Mouse (Mus musculus) bone marrow macrophage, adult 2 months (primary cell): ENCODE results near the gene Xpo6. TPM values are rescaled to one million over a fixed set of nuclear protein-coding genes. Genes with fewer than 3 reads are reported as not detected.

Experiments
- H3K27ac ChIP-seq: 2 replicates; pipeline ENCODE4 v1.5.1; 2012; ENCODE audit warnings: low read depth, low read length; ENCODE audit not compliant: insufficient read depth
- H3K4me1 ChIP-seq: 2 replicates; pipeline ENCODE4 v1.6.1; 2012; ENCODE audit warnings: low read length; ENCODE audit not compliant: control insufficient read depth, insufficient read depth
- H3K4me3 ChIP-seq: 2 replicates; pipeline ENCODE4 v1.5.1; 2012; ENCODE audit warnings: mild to moderate bottlenecking, low read length, moderate library complexity; ENCODE audit not compliant: insufficient read depth
- CTCF ChIP-seq: IDR thresholded peaks from 2 replicates; pipeline ENCODE4 v1.5.1; 2012; ENCODE audit warnings: low read depth, mild to moderate bottlenecking, low read length, moderate library complexity
- POLR2A ChIP-seq: IDR thresholded peaks from 2 replicates; pipeline ENCODE4 v1.6.1; 2012; ENCODE audit warnings: mild to moderate bottlenecking, low read depth, low read length, borderline replicate concordance
- polyA plus RNA-seq: library from polyadenylated mRNA; stranded (reverse); fragments of >200 nt; gene quantifications from 2 replicates; pipeline ENCODE4 v1.2.4, GENCODE M21; 2012; ENCODE audit not compliant: missing spikeins, insufficient read depth, insufficient read length

Gene Xpo6
- polyA plus RNA-seq, 1 experiment = 64.2 TPM

DNA sequence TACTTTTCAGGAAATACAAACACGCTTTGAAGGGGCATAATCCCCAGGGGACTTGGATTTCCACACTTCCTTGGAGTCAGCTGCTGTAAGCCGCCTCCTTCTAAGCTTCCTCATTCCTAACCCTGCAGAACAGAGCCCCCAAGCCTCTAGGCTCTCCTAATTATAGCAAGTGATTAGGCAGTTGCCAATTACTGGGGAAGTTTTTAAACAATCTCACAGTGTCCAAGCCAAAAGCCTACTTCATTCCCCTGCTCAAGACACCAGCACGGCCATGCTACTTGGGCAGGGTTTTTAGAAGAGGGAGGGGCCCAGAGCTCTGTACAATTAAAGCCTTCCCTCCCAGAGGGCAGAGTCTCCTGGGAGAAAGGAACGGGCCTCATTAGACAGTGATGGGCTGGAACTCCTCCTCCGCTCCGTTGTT is 114.0 kb downstream of the Xpo6 start:
- Histone ChIP-seq H3K4me1 (peaks cover 18% of the 10 kb centered on the region), H3K27ac (peak overlapping the region; percentile 81), H3K4me3 (peak overlapping the region; percentile 41; the same call in 1 of the 2 replicates)
- TF ChIP-seq POLR2A (no peak), CTCF (no peak)

GRCm38 (mm10) chr7:126085154-126085553 is 115.1 kb downstream of the Xpo6 start:
- peaks cover 18% of the 10 kb centered on the region for H3K4me1 ChIP-seq
- TF ChIP-seq CTCF (no peak), POLR2A (no peak)
- H3K4me3 ChIP-seq = no peak overlapping the region
- H3K27ac ChIP-seq = no peak overlapping the region

- no peak overlapping the region for H3K27ac ChIP-seq
- H3K4me3 ChIP-seq = no peak overlapping the region
- peaks cover 18% of the 10 kb centered on the region for H3K4me1 ChIP-seq
- TF ChIP-seq CTCF = no peak
- no peak for TF ChIP-seq POLR2A
These were observed 116.3 kb downstream of the Xpo6 start for GRCm38 (mm10) chr7:126083980-126084348.

DNA sequence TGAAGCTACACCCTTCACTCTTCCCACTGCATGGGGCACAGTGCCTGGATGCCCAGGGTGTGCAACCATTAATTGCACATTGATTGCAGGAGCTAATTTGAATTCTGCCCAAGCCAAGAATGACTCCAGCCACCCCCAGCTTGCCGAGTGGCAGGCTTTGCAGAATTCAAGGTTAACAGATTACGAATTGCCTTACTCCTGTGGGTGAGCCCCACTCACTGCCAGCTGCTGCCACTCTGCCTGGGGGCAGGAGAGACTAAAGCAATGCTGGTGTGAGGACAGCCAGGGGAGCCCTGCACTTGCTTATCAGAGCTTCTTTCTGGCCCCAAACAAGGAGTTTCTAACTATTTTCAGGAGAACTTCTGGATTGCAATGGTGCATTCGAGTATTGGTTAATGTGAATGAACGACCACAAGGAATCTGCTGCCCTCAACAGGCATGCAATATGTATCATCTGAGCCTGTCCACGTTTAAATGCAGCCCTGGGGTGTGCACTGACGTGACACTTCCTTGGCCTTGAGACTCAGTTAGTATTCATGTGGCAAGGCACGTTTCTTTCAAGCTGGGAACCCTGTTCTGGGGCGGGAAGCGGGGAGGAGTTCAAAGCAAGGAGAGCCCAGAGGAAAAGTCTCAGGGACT is 116.8 kb downstream of the Xpo6 start:
- H3K4me1 ChIP-seq = peaks cover 18% of the 10 kb centered on the region
- TF ChIP-seq POLR2A = no peak
- no peak overlapping the region for H3K4me3 ChIP-seq
- no peak overlapping the region for H3K27ac ChIP-seq

- peak within 1 kb of the TSS; percentile 43 for H3K4me3 ChIP-seq
- no peak for TF ChIP-seq POLR2A
- no peak for TF ChIP-seq CTCF
- peaks cover 16% of the 10 kb centered on the region for H3K4me1 ChIP-seq
- H3K27ac ChIP-seq = no peak within 1 kb of the TSS
These were observed 118.0 kb downstream of the Xpo6 start, which contains the start of gene Gsg1l for GRCm38 (mm10) chr7:126082286-126082741. Gsg1l (minus strand) TSS chr7:126082411.

GRCm38 (mm10) chr7:126081727-126082285 is 118.5 kb downstream of the Xpo6 start:
- no peak overlapping the region for H3K27ac ChIP-seq
- peak overlapping the region; percentile 43 for H3K4me3 ChIP-seq
- TF ChIP-seq CTCF (no peak), POLR2A (no peak)
- H3K4me1 ChIP-seq = peaks cover 11% of the 10 kb centered on the region

DNA sequence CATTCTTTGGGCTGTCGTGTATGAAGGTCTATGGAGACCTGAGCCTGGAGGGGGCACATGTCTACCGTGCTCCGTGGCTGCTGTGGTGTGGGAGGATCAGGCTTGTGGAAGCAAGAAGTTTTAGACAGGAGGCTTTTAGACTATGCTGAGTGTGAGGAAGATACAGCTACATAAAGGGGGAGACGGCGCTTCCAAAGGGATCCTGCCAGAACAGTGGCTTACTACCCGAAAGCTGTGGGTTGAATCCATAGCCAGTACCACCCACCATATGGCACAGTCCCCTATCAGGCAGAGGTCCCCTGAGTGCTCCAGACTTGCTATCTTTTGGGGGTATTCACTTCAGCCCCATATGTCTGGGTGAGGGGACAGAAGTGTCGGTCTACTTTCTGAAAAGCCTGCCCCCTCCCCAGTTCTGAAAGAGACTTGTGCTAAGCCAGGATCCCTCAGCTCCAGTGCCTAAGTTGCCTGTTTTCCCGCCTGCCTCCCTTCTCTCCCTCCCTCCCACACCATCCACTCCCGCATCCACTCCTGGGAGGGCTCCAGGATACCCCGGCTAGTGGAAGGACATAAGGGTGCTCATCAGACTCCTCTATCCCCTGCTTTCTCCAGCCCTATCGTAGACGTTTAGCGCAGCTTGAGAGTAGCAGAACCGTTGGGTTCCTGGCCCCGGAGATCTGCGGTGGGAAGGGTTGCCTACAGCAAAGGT is 119.2 kb downstream of the Xpo6 start:
- Histone ChIP-seq H3K27ac (no peak overlapping the region), H3K4me3 (peak overlapping the region; percentile 43; the same call in 1 of the 2 replicates), H3K4me1 (peaks cover 6% of the 10 kb centered on the region)
- TF ChIP-seq CTCF = no peak
- no peak for TF ChIP-seq POLR2A

- Histone ChIP-seq H3K4me1 (peaks cover 5% of the 10 kb centered on the region), H3K27ac (no peak overlapping the region), H3K4me3 (no peak overlapping the region)
- TF ChIP-seq CTCF = no peak
- no peak for TF ChIP-seq POLR2A
These were observed 123.4 kb downstream of the Xpo6 start for GRCm38 (mm10) chr7:126076935-126077334.

- H3K27ac ChIP-seq = no peak overlapping the region
- TF ChIP-seq POLR2A (no peak), CTCF (no peak)
- peaks cover 5% of the 10 kb centered on the region for H3K4me1 ChIP-seq
- no peak overlapping the region; the same call in 1 of the 2 replicates for H3K4me3 ChIP-seq
These were observed 125.2 kb downstream of the Xpo6 start for GRCm38 (mm10) chr7:126075058-126075457.

DNA sequence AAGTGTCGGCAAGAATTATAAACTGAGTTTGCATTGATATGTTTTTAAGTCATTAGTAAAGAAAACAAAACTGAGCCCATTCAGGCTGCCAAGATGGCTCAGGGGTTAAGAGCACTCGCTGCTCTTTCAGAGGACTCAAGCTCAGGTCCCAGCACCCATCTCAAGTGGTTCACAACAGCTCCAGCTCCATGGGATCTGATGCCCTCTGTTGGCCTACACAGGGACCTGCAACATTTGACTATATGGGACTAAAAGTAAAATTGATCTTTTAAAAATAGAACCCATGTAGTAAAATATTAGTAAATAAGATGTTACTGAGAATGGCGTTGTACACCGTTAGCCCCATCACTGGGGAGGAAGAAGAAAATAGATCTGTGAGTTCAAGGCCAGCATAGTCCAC is 130.0 kb downstream of the Xpo6 start:
- peaks cover 3% of the 10 kb centered on the region for H3K4me1 ChIP-seq
- no peak overlapping the region for H3K4me3 ChIP-seq
- no peak overlapping the region for H3K27ac ChIP-seq
- no peak for TF ChIP-seq POLR2A
- no peak for TF ChIP-seq CTCF
